Mouse (Mus musculus): ENCODE results near the gene E130309D02Rik.

E130309D02Rik gene

GRCm38 (mm10) chr5:143311886-143312285, 3.3 kb downstream of the E130309D02Rik start:
- in situ Hi-C loops (cut with MboI; ENCODE audit: low sequenced_read_pairs) = no loop called here

- in situ Hi-C loops (cut with MboI; ENCODE audit: low sequenced_read_pairs) = no loop called here
Measured at GRCm38 (mm10) chr5:143309916-143310315, 5.2 kb downstream of the E130309D02Rik start.

DNA sequence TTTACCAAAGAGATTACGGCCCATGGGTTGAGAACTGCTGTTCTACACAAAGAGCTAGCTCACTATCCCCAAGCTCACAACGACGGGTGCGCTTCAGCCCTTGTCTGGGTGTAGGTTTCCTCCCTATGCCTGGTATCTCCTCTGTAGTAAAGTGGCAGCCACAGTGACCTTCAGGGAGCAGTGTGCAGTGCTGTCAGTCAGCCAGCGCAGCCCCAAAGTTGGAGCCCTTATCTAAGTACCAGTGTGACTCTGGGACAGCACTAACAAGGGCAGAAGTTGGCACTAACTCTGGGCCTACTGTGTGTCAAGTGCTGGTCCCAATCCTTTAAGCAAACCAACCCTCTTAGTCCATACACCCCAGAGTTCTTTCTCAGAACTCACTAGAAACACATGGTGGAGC, 6.3 kb downstream of the E130309D02Rik start:
- in situ Hi-C loops (cut with MboI; ENCODE audit: low sequenced_read_pairs) = no loop called here

GRCm38 (mm10) chr5:143304251-143304650, 10.9 kb downstream of the E130309D02Rik start:
- in situ Hi-C loops (cut with MboI; ENCODE audit: low sequenced_read_pairs) = no loop called here

- in situ Hi-C loops (cut with MboI; ENCODE audit: low sequenced_read_pairs) = no loop called here
Measured at GRCm38 (mm10) chr5:143301296-143301695, 13.9 kb downstream of the E130309D02Rik start.

- in situ Hi-C loops (cut with MboI; ENCODE audit: low sequenced_read_pairs) = no loop called here
Measured at GRCm38 (mm10) chr5:143299686-143300085, 15.5 kb downstream of the E130309D02Rik start.

GRCm38 (mm10) chr5:143298391-143298790, 16.8 kb downstream of the E130309D02Rik start:
- in situ Hi-C loops (cut with MboI; ENCODE audit: low sequenced_read_pairs) = no loop called here

DNA sequence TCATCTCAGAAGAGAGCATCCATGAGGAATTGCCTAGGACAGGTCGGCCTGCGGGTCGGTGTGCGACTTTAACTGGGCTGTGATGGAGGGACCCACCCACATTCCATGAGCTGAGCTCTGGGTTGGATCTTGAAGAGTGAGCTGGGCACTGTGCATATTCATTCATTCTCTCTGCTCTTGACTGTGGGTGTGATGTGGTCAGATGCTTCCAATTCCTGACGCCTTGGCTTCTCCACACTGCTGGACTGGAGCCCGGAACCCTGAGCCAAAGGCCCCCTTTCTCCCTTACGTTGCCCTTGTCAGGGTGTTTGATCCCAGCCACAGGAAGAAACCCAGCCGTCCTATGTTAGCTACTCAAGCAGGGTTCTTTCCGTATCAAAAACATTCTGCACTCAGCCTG, 17.2 kb downstream of the E130309D02Rik start:
- in situ Hi-C loops (cut with MboI; ENCODE audit: low sequenced_read_pairs) = no loop called here

DNA sequence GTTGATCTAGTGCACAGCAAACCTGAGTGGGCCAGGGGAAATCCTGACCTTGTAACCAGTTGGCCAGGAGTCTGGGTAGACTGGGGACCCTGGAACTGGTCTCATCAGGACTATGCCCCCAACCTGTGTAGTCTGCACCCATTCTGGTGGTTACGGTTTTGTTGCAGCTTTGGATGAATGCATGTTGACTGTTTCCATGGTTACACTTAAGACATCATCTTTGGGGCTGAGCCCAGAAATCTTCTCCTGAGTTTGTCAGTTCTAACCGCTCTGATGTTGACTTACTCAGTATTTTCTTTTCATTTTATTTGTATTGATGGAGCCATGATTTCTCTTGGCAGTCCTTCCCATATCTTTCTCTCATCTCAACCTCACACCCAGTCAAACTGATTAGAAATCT, 19.8 kb downstream of the E130309D02Rik start:
- in situ Hi-C loops (cut with MboI; ENCODE audit: low sequenced_read_pairs) = no loop called here

- in situ Hi-C loops (cut with MboI; ENCODE audit: low sequenced_read_pairs) = no loop called here
Measured at GRCm38 (mm10) chr5:143294862-143295261, 20.3 kb downstream of the E130309D02Rik start.

DNA sequence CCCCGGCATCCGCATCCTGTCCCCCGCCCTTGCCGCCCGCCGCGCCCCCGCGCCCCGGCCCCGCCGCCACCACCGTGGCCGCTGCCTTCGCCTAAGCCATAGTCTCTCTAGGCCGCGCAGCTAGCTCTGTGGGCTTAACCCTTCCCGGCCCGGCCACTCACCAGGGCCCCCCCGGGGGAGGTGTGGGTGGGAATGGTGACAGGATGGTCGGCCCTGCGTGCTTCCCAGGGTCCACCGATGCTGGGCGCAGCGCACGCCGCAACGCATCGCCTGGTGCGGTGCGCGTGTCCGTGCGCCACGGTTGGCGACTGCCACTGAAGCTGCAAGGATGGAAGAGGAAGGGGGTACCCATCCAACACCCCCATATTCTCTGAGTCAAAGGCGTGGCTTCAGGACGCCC, 21.8 kb downstream of the E130309D02Rik start, which contains the start of gene Zfp853:
Gene Zfp853 (minus strand): TSS at position 220 of the 400 bp plus-strand sequence.
- in situ Hi-C loops (cut with MboI; ENCODE audit: low sequenced_read_pairs) = no loop called here

DNA sequence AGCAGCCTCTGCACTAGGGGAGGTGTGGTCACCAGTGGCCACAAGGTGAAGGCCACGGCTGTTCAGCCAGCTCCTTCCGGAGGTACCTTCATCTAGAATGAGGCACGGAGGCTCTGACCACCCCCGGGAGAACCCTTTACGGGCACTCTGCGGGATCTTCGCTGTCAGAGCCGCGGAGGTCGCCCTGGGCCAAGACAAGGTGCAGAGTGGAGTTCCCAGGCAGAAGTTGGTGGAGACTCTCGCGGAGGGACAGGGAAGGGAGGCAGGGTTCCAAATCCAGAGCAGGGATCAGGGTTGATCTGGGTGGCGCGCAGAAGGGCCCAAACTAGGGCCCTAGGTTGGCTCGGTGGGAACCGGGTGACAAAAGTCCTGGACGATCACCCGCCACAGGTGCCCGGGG, 22.3 kb downstream of the E130309D02Rik start:
- in situ Hi-C loops (cut with MboI; ENCODE audit: low sequenced_read_pairs) = no loop called here

DNA sequence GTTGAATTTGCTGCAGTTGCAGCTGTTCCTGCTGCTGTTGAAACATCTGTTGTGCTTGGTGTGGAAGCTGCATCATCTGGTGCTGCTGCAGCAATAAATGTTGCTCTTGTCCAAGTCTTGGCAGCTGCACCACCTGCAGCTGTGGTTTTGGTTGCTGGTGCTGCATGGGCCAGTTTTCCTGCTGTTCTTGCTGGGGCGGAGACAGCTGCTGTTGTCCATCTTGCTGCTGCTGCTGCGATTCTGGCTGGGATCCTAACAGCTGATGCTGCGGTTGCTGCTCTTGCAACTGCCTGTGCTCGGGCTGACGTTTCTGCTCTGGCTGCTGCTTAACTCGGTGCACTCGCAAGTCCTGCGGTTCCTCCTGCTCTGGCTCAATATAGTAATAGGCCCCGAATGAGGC, 25.9 kb downstream of the E130309D02Rik start:
- in situ Hi-C loops (cut with MboI; ENCODE audit: low sequenced_read_pairs) = no loop called here

DNA sequence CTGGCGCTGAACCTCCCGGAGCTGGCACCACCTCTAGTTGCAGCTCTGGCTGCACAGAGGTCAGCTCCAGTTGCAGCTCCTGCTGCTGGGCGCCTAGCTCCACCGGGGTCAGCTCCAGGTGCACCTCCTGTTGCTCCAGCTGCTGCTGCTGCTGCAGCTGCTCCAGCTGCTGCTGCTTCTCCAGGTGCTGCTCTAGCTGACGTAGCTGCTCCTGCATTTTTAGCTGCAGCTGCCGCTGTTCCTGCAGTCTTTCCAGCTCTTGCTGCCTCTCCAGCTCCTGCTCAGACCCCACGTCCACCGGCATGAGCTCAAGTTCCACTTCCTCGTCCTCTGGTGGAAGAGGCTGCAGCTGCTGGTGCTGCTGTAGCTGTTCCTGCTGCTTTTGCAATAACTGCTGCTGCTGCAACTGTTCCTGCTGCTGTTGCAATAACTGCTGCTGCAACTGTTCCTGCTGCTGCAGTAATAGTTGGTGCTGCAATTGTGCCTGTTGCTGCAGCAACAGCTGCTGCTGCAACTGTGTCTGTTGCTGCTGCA, 26.7 kb downstream of the E130309D02Rik start:
- in situ Hi-C loops (cut with MboI; ENCODE audit: low sequenced_read_pairs) = no loop called here

GRCm38 (mm10) chr5:143287774-143288328, 27.3 kb downstream of the E130309D02Rik start:
- in situ Hi-C loops (cut with MboI; ENCODE audit: low sequenced_read_pairs) = no loop called here

- in situ Hi-C loops (cut with MboI; ENCODE audit: low sequenced_read_pairs) = no loop called here
Measured at GRCm38 (mm10) chr5:143284762-143285161, 30.4 kb downstream of the E130309D02Rik start.

DNA sequence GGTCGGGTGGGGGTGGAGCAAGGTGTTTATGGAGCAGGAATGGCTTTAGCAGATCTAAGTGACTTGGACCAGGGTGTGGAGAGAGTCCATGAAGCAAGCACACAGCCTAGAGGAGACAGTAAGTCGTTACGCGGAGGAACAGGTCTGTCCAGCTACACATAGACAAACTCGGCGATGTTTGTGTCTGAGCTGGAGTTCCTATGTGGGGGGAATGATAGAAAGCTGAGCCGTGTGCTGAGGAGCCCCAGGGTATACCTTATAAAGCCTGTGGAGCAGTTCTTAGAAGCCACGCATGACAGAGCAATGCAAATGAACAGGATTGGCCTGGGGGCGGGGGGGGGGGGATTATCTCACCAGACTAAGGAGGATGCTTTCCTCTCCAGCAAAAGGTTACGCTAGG, 35.9 kb downstream of the E130309D02Rik start:
- in situ Hi-C loops (cut with MboI; ENCODE audit: low sequenced_read_pairs) = no loop called here

DNA sequence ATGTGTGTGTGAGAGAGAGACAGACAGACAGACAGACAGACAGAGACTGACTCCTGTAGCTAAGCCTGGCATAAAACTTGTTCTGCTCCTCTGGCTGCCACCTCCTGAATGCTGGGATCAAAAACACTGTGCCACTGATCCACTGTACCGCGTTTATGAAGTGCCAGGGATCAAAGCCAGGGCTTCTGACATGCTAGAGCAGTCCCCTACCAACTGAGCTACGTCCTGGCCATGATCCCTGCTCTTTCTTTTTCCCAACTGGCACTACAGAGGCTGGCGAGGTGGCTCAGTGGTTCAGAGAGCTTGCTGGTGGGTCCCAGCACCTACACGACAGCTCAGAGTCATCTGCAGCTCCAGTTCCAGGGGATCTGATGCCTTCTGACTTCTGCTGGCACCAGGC, 39.4 kb downstream of the E130309D02Rik start:
- in situ Hi-C loops (cut with MboI; ENCODE audit: low sequenced_read_pairs) = no loop called here

DNA sequence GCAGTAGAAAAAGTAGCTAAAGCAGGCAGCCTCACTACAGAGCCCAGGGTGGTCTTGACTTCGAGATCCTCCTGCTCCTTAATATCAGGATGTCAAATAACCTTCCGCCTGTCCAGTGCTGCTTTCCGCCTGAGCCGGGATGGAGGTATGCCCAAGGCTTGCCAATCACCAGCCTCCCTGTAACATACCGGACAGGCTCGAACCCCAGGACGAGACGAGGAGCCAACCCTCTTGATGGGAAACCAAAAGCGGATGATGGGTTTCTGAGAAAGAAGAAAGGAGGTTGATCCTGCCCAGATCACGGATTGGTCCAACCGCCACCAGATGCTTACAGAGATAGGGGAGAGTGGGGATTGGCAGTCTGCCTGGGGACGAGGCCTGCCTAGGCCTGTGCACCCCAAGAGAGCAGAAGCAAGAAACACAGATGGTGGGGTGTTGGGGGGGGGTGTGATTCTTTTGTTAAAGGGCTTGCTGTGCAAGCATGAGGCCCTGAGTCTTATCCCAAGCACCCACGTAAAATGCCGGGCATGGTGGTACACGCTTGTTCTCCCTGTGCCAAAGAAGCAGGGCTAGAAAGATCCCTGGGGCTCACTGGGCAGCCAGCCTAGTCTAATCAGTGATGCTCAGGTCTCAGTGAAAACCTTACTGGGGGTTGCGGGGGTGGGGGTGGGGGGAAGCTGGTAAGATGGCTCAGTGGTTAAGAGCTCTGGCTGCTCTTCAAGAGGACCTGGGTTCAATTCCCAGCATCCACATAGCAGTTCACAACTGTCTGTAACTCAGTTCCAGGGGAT, 42.4 kb downstream of the E130309D02Rik start:
- in situ Hi-C loops (cut with MboI; ENCODE audit: low sequenced_read_pairs) = no loop called here

- in situ Hi-C loops (cut with MboI; ENCODE audit: low sequenced_read_pairs) = no loop called here
Measured at GRCm38 (mm10) chr5:143272108-143272507, 43.1 kb downstream of the E130309D02Rik start.

DNA sequence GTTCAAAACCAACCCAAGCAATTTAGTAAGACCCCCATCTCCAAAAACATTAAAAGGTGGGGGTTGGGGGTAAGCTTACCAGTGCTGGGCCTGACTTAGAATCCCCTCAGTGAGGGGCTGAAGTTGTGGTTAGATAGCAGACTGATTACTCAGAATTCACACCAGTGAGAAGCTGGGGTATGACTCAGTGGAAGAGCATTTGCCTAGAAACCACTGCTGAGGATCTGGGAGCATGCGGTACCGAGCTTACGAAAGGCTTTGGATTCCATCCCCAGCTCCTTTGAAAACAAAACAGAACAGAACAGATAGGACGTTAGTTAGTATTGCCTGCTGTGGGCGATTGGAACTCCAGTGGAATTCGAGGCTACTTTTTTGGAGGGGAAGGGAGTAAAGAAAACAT, 43.5 kb downstream of the E130309D02Rik start:
- in situ Hi-C loops (cut with MboI; ENCODE audit: low sequenced_read_pairs) = no loop called here

GRCm38 (mm10) chr5:143270151-143270519, 45.0 kb downstream of the E130309D02Rik start:
- in situ Hi-C loops (cut with MboI; ENCODE audit: low sequenced_read_pairs) = no loop called here

Measured in CH12F3 (cell line).